Comparison of ENCODE assay signal across 9 mouse cellular contexts in the genomic region with DNA sequence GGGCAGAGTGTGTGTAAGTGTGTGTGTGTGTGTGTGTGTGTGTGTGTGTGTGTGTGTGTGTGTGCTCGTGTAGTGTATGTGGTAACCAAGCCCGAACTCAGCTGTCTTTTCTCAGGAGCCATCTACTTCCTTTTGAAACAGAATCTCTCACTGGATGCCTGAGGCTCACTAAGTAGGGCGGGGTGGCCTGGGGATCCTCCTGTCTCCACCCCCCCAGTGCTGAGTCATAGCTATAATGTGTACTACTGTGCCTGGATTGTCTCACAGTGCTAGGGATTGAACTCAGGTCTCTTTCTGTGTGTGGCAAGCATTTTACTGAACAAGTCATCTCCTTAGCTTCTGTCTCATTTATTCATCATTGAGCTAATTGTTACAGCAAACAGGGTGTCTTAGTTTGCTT. TPM values are rescaled to one million over a fixed set of nuclear protein-coding genes. Genes with fewer than 3 reads are reported as not detected.
DNase-seq lines count a peak whose midpoint lies in the region; ATAC-seq lines count a peak whose summit lies in the region.
"Had no signal": no experiment of that assay in that cellular context is flagged by ENCODE, and none has a peak within 500 bp of the region (broad histone marks: within the 10 kb centered on the region; RNA-seq: fewer than 3 reads in every experiment).

No protein-coding gene starts in this region.

- H3K36me3 ChIP-seq in heart, embryonic 14.5 days (ENCODE audit: control insufficient read depth, insufficient read depth, low read length) = no peaks in the 10 kb centered on the region

- ATAC-seq in heart, embryonic 14.5 days (ENCODE audit: insufficient number of reproducible peaks, insufficient read depth, low FRiP score, low read depth) = peak; percentile 68

- no peaks in the 10 kb centered on the region for H3K27me3 ChIP-seq in heart, embryonic 14.5 days (ENCODE audit: control insufficient read depth, insufficient read depth, low read length)

- H3K4me3 ChIP-seq in heart, embryonic 14.5 days (ENCODE audit: control insufficient read depth in 1 of 2, insufficient read depth in 1 of 2, low read depth in 1 of 2, low read length in 2 of 2) = no peak overlapping the region

- no peak overlapping the region for H3K9ac ChIP-seq in heart, embryonic 14.5 days (ENCODE audit: low read length)

- peak; percentile 17 for DNase-seq in kidney, postnatal 14 days
- no peak for DNase-seq in kidney, adult 11 months
- DNase-seq in ZHBTc4 (ENCODE audit: low read depth, low spot score) = peak; percentile 77
- peak; percentile 12 for DNase-seq in lung, postnatal 14 days
- no peak for DNase-seq in cerebellum, postnatal 36 days
- no peak for DNase-seq in frontal cortex, postnatal 10 days (ENCODE audit: low spot score in 2 of 2)
- no peak for DNase-seq in testis, postnatal 14 days (ENCODE audit: low spot score)

- peaks cover 24 to 34% of the 10 kb centered on the region in 2 experiments for H3K4me1 ChIP-seq in heart, embryonic 14.5 days (ENCODE audit: control insufficient read depth in 2 of 2, insufficient read depth in 2 of 2, low read length in 2 of 2)

- WGBS in heart, embryonic 14.5 days = 35% methylated on average over 3 of the region's 3 CpGs

- peak overlapping the region; percentile 41 to 63 for H3K27ac ChIP-seq in heart, embryonic 14.5 days (replicated peaks in 1 of 2; ENCODE audit: control insufficient read depth in 1 of 2, insufficient read depth in 1 of 2, low read depth in 2 of 2, low read length in 2 of 2)
- H3K27ac ChIP-seq: macrophage had no signal

- no peak overlapping the region for H3K4me2 ChIP-seq in heart, embryonic 14.5 days (ENCODE audit: low read length)

- no peaks in the 10 kb centered on the region for H3K9me3 ChIP-seq in heart, embryonic 14.5 days (ENCODE audit: control insufficient read depth, low read length)

RNA-seq across cellular contexts. Expression of a gene that starts 12.6 kb away (rescaled TPM):
- polyA plus RNA-seq in heart, embryonic 14.5 days (2014; fragmentation: Nextera tagmentation; extraction: Ambion mirVana) = 2.4 and 2.6 TPM in 2 replicates
- polyA plus RNA-seq: macrophage had no signal

Comparison
In these comparisons a context has a peak if more than half of its experiments do, and no peak if none do; other contexts are left out.
1. DNase-seq: peak in kidney, postnatal 14 days (single experiment), ZHBTc4 (single experiment) and lung, postnatal 14 days (single experiment); none in kidney, adult 11 months (single experiment), cerebellum, postnatal 36 days (0 of 2), frontal cortex, postnatal 10 days (0 of 2) and testis, postnatal 14 days (single experiment).